Mouse (Mus musculus) kidney, postnatal 25 days (tissue): ENCODE results near the gene 1810055G02Rik.

ENCODE experiments used
- DNase-seq, 2 experiments: peaks; one replicate each; pipeline ENCODE4 v3.0.0; 2021; ENCODE audit warnings: mixed read lengths in 2 of 2

Gene 1810055G02Rik

GRCm38 (mm10) chr19:3695471-3695870 is 12.6 kb upstream of the 1810055G02Rik start:
- DNase-seq: no peak

GRCm38 (mm10) chr19:3695976-3696375 is 12.1 kb upstream of the 1810055G02Rik start:
- no peak for DNase-seq

GRCm38 (mm10) chr19:3698035-3698434 is 10.1 kb upstream of the 1810055G02Rik start:
- DNase-seq: no peak

- peak; percentile 82 to 86 for DNase-seq
Observed at GRCm38 (mm10) chr19:3699508-3700438, 8.3 kb upstream of the 1810055G02Rik start.

- DNase-seq: no peak
Observed at GRCm38 (mm10) chr19:3702460-3702859, 5.6 kb upstream of the 1810055G02Rik start.

GRCm38 (mm10) chr19:3706258-3706657 is 1.8 kb upstream of the 1810055G02Rik start:
- no peak for DNase-seq

- DNase-seq: no peak
Observed at GRCm38 (mm10) chr19:3707553-3707952, 540 bp upstream of the 1810055G02Rik start.

GRCm38 (mm10) chr19:3709013-3709787 is 1.1 kb downstream of the 1810055G02Rik start:
- DNase-seq: no peak

- DNase-seq: no peak
Observed at GRCm38 (mm10) chr19:3710436-3710835, 2.3 kb downstream of the 1810055G02Rik start.

- DNase-seq: no peak
Observed at GRCm38 (mm10) chr19:3714381-3714780, 6.3 kb downstream of the 1810055G02Rik start.

- DNase-seq: peak; percentile 73 to 76
Observed at GRCm38 (mm10) chr19:3718481-3719361, 10.6 kb downstream of the 1810055G02Rik start.

- peak; percentile 76 to 87 for DNase-seq
Observed at GRCm38 (mm10) chr19:3719362-3719891, 11.3 kb downstream of the 1810055G02Rik start.

- DNase-seq: no peak
Observed at GRCm38 (mm10) chr19:3723170-3723569, 15.1 kb downstream of the 1810055G02Rik start.

GRCm38 (mm10) chr19:3723904-3724303 is 15.8 kb downstream of the 1810055G02Rik start:
- DNase-seq: peak in 1 of 2 experiments; percentile 64

- peak; percentile 78 to 92 for DNase-seq
Observed at GRCm38 (mm10) chr19:3724779-3725178, 16.7 kb downstream of the 1810055G02Rik start.

GRCm38 (mm10) chr19:3728901-3729300 is 20.8 kb downstream of the 1810055G02Rik start:
- no peak for DNase-seq

GRCm38 (mm10) chr19:3730781-3731646 is 22.9 kb downstream of the 1810055G02Rik start:
- no peak for DNase-seq

- peak in 1 of 2 experiments; percentile 34 for DNase-seq
Observed at GRCm38 (mm10) chr19:3736001-3736400, 27.9 kb downstream of the 1810055G02Rik start.

GRCm38 (mm10) chr19:3739650-3740049 is 31.6 kb downstream of the 1810055G02Rik start:
- DNase-seq: no peak

GRCm38 (mm10) chr19:3742716-3743115 is 34.6 kb downstream of the 1810055G02Rik start:
- DNase-seq: no peak

- DNase-seq: no peak
Observed at GRCm38 (mm10) chr19:3743362-3743761, 35.3 kb downstream of the 1810055G02Rik start.
